Mouse (Mus musculus): ENCODE measurements at regions not wholly inside any gene's neighbourhood (a gene's known extent, or its start where the extent isn't known, plus 50 kb on each side); places are given as distances from the start of the nearest gene placed in this dataset.

GRCm38 (mm10) chr13:72937246-72937645, 308.6 kb downstream of the Irx2 start:
- ATAC-seq (ENCODE audit: low FRiP score) (no peak), DNase-seq (ENCODE audit: low spot score) (no peak)
- Histone ChIP-seq H3K4me2 (replicated peaks; ENCODE audit: low read depth, low read length) (no peak overlapping the region), H3K27me3 (ENCODE audit: control insufficient read depth, insufficient read depth, low read length) (no peaks in the 10 kb centered on the region), H3K27ac (ENCODE audit: low read depth, low read length) (no peak overlapping the region), H3K36me3 (ENCODE audit: control insufficient read depth, insufficient read depth, low read length) (no peaks in the 10 kb centered on the region), H3K9ac (ENCODE audit: low read depth, low read length) (no peak overlapping the region), H3K4me3 (ENCODE audit: low read depth, low read length) (no peak overlapping the region), H3K9me3 (ENCODE audit: control insufficient read depth, low read length) (no peaks in the 10 kb centered on the region), H3K4me1 (replicated peaks; ENCODE audit: control insufficient read depth, insufficient read depth, low read length) (no peaks in the 10 kb centered on the region)
- WGBS: 83% methylated on average over 4 of the region's 4 CpGs

GRCm38 (mm10) chr13:72938156-72938874, 309.7 kb downstream of the Irx2 start:
- Histone ChIP-seq H3K4me2 (replicated peaks; ENCODE audit: low read depth, low read length) (no peak overlapping the region), H3K27ac (ENCODE audit: low read depth, low read length) (no peak overlapping the region), H3K4me1 (replicated peaks; ENCODE audit: control insufficient read depth, insufficient read depth, low read length) (no peaks in the 10 kb centered on the region), H3K36me3 (ENCODE audit: control insufficient read depth, insufficient read depth, low read length) (no peaks in the 10 kb centered on the region), H3K4me3 (ENCODE audit: low read depth, low read length) (no peak overlapping the region), H3K27me3 (ENCODE audit: control insufficient read depth, insufficient read depth, low read length) (no peaks in the 10 kb centered on the region), H3K9me3 (ENCODE audit: control insufficient read depth, low read length) (no peaks in the 10 kb centered on the region), H3K9ac (ENCODE audit: low read depth, low read length) (no peak overlapping the region)
- ATAC-seq (ENCODE audit: low FRiP score) (no peak), DNase-seq (ENCODE audit: low spot score) (no peak)
- 60% methylated on average over 13 of the region's 13 CpGs for WGBS

GRCm38 (mm10) chr13:72947374-72948165, 312.7 kb upstream of the Irx4 start:
- whole genome bisulfite sequencing: 57% methylated on average over 7 of the region's 7 CpGs
- H3K9me3 ChIP-seq (ENCODE audit: control insufficient read depth, low read length): no peaks in the 10 kb centered on the region
- no peaks in the 10 kb centered on the region for H3K27me3 ChIP-seq (ENCODE audit: control insufficient read depth, insufficient read depth, low read length)
- no peak overlapping the region for H3K9ac ChIP-seq (ENCODE audit: low read depth, low read length)
- ATAC-seq (ENCODE audit: low FRiP score): no peak
- H3K4me2 ChIP-seq (replicated peaks; ENCODE audit: low read depth, low read length): no peak overlapping the region
- no peak for DNase-seq (ENCODE audit: low spot score)
- H3K36me3 ChIP-seq (ENCODE audit: control insufficient read depth, insufficient read depth, low read length): no peaks in the 10 kb centered on the region
- no peaks in the 10 kb centered on the region for H3K4me1 ChIP-seq (replicated peaks; ENCODE audit: control insufficient read depth, insufficient read depth, low read length)
- no peak overlapping the region for H3K27ac ChIP-seq (ENCODE audit: low read depth, low read length)
- H3K4me3 ChIP-seq (ENCODE audit: low read depth, low read length): no peak overlapping the region

- WGBS: 17% methylated on average over 15 of the region's 15 CpGs
- no peak overlapping the region for H3K9ac ChIP-seq (ENCODE audit: low read depth, low read length)
- ATAC-seq (ENCODE audit: low FRiP score) (peak; percentile 65; the same call in 1 of the 2 replicates), DNase-seq (ENCODE audit: low spot score) (peak; percentile 47)
- H3K9me3 ChIP-seq (ENCODE audit: control insufficient read depth, low read length): no peaks in the 10 kb centered on the region
- no peaks in the 10 kb centered on the region for H3K36me3 ChIP-seq (ENCODE audit: control insufficient read depth, insufficient read depth, low read length)
- no peaks in the 10 kb centered on the region; the same call in 1 of the 2 replicates for H3K27me3 ChIP-seq (ENCODE audit: control insufficient read depth, insufficient read depth, low read length)
- H3K4me1 ChIP-seq (replicated peaks; ENCODE audit: control insufficient read depth, insufficient read depth, low read length): peaks cover 8% of the 10 kb centered on the region; the same call in 1 of the 2 replicates
- H3K4me2 ChIP-seq (replicated peaks; ENCODE audit: low read depth, low read length): 0 out of 2 replicates have a peak overlapping the region, but pooled peaks have one; percentile 13
- peak overlapping the region; percentile 24; the same call in 1 of the 2 replicates for H3K27ac ChIP-seq (ENCODE audit: low read depth, low read length)
- H3K4me3 ChIP-seq (ENCODE audit: low read depth, low read length): no peak overlapping the region
Observed at GRCm38 (mm10) chr13:72958616-72959518, 301.4 kb upstream of the Irx4 start.

GRCm38 (mm10) chr13:72961291-72961690, 299.0 kb upstream of the Irx4 start:
- 92% methylated on average over 3 of the region's 3 CpGs for WGBS
- Histone ChIP-seq H3K4me3 (ENCODE audit: low read depth, low read length) (no peak overlapping the region), H3K36me3 (ENCODE audit: control insufficient read depth, insufficient read depth, low read length) (no peaks in the 10 kb centered on the region), H3K9ac (ENCODE audit: low read depth, low read length) (no peak overlapping the region), H3K4me2 (replicated peaks; ENCODE audit: low read depth, low read length) (no peak overlapping the region), H3K9me3 (ENCODE audit: control insufficient read depth, low read length) (no peaks in the 10 kb centered on the region), H3K27me3 (ENCODE audit: control insufficient read depth, insufficient read depth, low read length) (no peaks in the 10 kb centered on the region; the same call in 1 of the 2 replicates), H3K4me1 (replicated peaks; ENCODE audit: control insufficient read depth, insufficient read depth, low read length) (peaks cover 8% of the 10 kb centered on the region; the same call in 1 of the 2 replicates), H3K27ac (ENCODE audit: low read depth, low read length) (no peak overlapping the region)
- no peak for DNase-seq (ENCODE audit: low spot score)
- ATAC-seq (ENCODE audit: low FRiP score): no peak

- H3K4me2 ChIP-seq (replicated peaks; ENCODE audit: low read depth, low read length): no peak overlapping the region
- H3K9me3 ChIP-seq (ENCODE audit: control insufficient read depth, low read length): no peaks in the 10 kb centered on the region
- H3K27me3 ChIP-seq (ENCODE audit: control insufficient read depth, insufficient read depth, low read length): no peaks in the 10 kb centered on the region
- DNase-seq (ENCODE audit: low spot score) (no peak), ATAC-seq (ENCODE audit: low FRiP score) (no peak)
- 91% methylated on average over 4 of the region's 4 CpGs for WGBS
- H3K4me3 ChIP-seq (ENCODE audit: low read depth, low read length): no peak overlapping the region
- H3K4me1 ChIP-seq (replicated peaks; ENCODE audit: control insufficient read depth, insufficient read depth, low read length): no peaks in the 10 kb centered on the region
- no peaks in the 10 kb centered on the region for H3K36me3 ChIP-seq (ENCODE audit: control insufficient read depth, insufficient read depth, low read length)
- H3K9ac ChIP-seq (ENCODE audit: low read depth, low read length): no peak overlapping the region
- H3K27ac ChIP-seq (ENCODE audit: low read depth, low read length): no peak overlapping the region
Observed at GRCm38 (mm10) chr13:72972165-72972564, 288.1 kb upstream of the Irx4 start.

- H3K4me3 ChIP-seq (ENCODE audit: low read depth, low read length): no peak overlapping the region
- H3K36me3 ChIP-seq (ENCODE audit: control insufficient read depth, insufficient read depth, low read length): no peaks in the 10 kb centered on the region
- H3K27me3 ChIP-seq (ENCODE audit: control insufficient read depth, insufficient read depth, low read length): no peaks in the 10 kb centered on the region
- no peaks in the 10 kb centered on the region for H3K9me3 ChIP-seq (ENCODE audit: control insufficient read depth, low read length)
- DNase-seq (ENCODE audit: low spot score) (no peak), ATAC-seq (ENCODE audit: low FRiP score) (no peak)
- WGBS: 48% methylated on average over 1 of the region's 1 CpGs
- H3K4me2 ChIP-seq (replicated peaks; ENCODE audit: low read depth, low read length): no peak overlapping the region
- no peak overlapping the region for H3K9ac ChIP-seq (ENCODE audit: low read depth, low read length)
- H3K27ac ChIP-seq (ENCODE audit: low read depth, low read length): no peak overlapping the region
- H3K4me1 ChIP-seq (replicated peaks; ENCODE audit: control insufficient read depth, insufficient read depth, low read length): no peaks in the 10 kb centered on the region
Observed at GRCm38 (mm10) chr13:72972894-72973293, 287.4 kb upstream of the Irx4 start.

- H3K9ac ChIP-seq (ENCODE audit: low read depth, low read length): no peak overlapping the region
- no peaks in the 10 kb centered on the region for H3K4me1 ChIP-seq (replicated peaks; ENCODE audit: control insufficient read depth, insufficient read depth, low read length)
- DNase-seq (ENCODE audit: low spot score): no peak
- no peak overlapping the region for H3K4me3 ChIP-seq (ENCODE audit: low read depth, low read length)
- no peaks in the 10 kb centered on the region for H3K9me3 ChIP-seq (ENCODE audit: control insufficient read depth, low read length)
- no peak for ATAC-seq (ENCODE audit: low FRiP score)
- no peak overlapping the region for H3K27ac ChIP-seq (ENCODE audit: low read depth, low read length)
- no peak overlapping the region for H3K4me2 ChIP-seq (replicated peaks; ENCODE audit: low read depth, low read length)
- no peaks in the 10 kb centered on the region for H3K36me3 ChIP-seq (ENCODE audit: control insufficient read depth, insufficient read depth, low read length)
- 83% methylated on average over 6 of the region's 6 CpGs for WGBS
- no peaks in the 10 kb centered on the region for H3K27me3 ChIP-seq (ENCODE audit: control insufficient read depth, insufficient read depth, low read length)
Observed at GRCm38 (mm10) chr13:72977213-72977612, 283.1 kb upstream of the Irx4 start.
